Mouse (Mus musculus) monocyte, adult 2 months (primary cell): Measurements from ENCODE around the gene Tom1l2.

ENCODE experiments used
- DNase-seq, 2 experiments: peaks; one replicate each; pipeline ENCODE4 v3.0.0; 2022; ENCODE audit warnings: low spot score in 2 of 2, low read depth in 1 of 2

Tom1l2 gene

GRCm38 (mm10) chr11:60352559-60353411 is at the start of gene Tom1l2, which contains the start of gene Drc3:
Tom1l2 (minus strand) TSS chr11:60352905.
Drc3 (plus strand) TSS chr11:60353329.
- DNase-seq = peak; percentile 97 to 99

DNA sequence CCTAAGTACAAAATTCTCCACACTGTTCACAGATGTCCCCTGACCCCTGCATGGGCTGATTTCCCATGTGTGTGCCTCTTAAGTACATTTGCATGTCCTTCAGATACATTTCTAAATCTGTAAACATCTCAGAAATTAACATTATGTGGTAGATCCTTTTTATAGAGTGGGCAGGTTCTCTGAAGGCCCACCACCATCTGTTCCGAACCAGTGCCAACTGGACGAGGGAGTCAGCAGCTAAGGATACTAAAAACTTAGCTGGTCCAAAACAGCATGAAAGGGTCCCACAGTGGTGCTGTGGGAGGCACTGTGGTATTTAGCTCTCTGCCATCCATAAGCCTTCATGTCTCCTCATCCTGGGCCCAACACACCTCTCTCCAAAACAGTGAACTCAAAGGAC is 44.5 kb upstream of the Tom1l2 start:
- DNase-seq = no peak

DNA sequence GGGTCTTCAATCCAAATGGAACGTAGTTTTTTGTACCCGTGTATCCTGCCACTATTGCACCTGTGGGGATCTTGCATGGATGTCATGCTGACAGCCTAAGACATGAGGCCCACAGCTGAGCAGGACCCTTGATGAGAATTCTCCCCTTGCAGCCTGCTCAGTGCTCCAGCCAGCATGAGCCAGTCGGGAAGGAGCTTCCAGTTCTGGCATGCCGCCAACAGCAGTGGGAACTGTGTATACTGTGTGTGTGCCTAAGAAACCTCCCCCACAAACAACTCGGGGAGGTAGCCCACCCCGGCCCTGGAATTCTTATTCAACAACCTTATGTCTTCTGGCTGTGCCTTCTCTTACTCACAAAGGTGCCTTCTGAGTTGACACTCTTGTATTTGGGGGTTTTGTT is 43.8 kb upstream of the Tom1l2 start:
- no peak for DNase-seq

- DNase-seq = no peak
These were observed 38.6 kb upstream of the Tom1l2 start for GRCm38 (mm10) chr11:60391346-60391745.

DNA sequence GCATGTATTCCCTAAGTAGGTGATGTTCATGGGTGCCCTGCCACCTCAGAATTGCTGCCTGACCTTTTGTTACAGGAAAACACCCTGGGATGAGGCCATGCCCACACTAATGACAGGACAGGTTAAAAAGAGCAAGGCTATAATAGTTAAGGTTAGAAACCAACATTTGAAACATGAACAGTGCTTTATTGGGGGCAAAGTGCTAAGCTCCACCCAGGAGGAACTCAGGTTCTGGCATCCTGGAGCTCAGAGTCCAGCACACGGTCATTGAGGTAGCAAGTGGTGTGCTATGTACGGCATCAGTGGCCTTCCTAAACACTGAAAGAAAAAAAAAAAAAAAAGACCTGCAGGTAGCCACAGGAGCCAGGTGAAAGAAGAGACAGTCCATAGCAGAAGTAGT is 35.2 kb upstream of the Tom1l2 start:
- DNase-seq = no peak

DNA sequence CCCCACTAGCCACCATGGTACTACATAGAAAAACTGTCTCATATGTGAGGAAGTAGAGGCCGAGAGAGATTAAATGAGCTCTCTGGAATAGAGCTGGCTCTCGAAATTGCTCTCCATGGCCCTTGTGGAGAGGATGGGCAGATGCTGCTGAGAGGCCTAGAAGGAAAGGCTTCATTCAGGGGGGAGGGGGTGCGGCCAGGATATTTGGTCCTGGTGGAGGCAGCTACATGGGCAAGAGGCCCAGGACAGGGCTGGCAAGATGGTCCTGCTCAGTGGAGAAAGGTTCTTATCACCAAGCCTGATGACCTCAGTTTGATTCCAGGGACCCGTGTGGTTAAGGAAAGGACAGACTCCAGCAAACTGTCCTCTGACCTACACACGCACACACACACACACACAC is 33.2 kb upstream of the Tom1l2 start:
- no peak for DNase-seq

- no peak for DNase-seq
These were observed 32.2 kb upstream of the Tom1l2 start for GRCm38 (mm10) chr11:60384762-60385421.

GRCm38 (mm10) chr11:60383518-60383917 is 30.8 kb upstream of the Tom1l2 start:
- DNase-seq = no peak

- DNase-seq = no peak
These were observed 21.8 kb upstream of the Tom1l2 start for GRCm38 (mm10) chr11:60374481-60374880.

DNA sequence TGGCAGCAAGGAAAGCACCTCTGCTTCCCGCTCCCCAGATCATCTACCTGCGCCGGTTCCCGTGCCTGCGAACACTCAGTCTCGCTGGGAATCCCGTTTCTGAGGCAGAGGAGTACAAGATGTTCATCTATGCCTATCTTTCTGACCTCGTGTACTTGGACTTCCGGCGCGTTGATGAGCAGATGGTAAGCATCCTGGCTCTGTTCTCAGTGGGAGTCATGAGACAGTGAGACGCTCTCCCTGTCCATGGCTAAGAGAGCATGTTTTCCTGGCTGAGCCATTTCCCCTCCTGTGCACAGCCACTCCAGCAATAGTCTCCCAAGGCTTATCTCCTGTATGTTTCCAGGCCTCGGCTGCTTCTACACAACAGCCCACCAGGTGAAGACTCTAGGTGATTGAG is 17.7 kb upstream of the Tom1l2 start:
- DNase-seq = no peak

- no peak for DNase-seq
These were observed 16.7 kb upstream of the Tom1l2 start for GRCm38 (mm10) chr11:60369448-60369847.

DNA sequence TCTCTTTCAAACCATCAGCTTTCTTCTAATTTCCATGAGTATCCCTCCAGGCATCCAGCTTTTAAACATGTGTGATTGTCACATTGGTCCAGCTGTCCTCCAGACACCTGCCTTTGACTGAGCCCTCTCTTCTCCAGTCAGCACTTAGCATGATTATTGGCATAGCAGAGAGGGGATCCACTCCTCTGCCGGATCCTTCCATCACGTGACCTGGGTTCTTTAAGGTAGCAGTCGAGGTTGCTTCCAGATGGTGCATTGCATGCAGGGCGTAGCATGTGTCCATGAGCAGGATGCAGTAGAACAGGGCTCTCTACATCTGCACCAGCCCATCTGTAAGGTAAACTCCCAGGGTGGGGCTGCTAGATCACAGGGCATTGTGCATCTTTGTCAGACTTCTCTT is 16.2 kb upstream of the Tom1l2 start:
- no peak for DNase-seq

DNA sequence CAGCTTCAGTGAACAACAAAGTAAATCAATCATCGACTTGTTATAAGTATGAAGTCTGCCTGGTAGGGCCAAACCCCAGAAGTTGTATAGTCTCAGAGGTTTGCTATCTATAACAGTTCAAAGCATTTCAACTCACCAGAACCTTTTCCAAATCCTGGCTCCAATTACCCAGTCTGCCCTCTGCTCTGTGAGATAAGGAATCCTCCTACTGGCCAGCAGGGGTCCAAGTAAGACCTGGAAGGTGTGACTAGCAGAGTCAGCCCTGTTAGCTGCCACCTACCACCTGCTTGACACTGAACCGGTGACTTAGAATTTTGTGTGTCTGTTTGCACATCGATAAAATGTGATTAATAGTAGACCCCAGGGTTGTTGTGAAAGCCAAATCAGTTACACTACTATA is 14.6 kb upstream of the Tom1l2 start:
- DNase-seq = no peak

GRCm38 (mm10) chr11:60366239-60367019 is 13.7 kb upstream of the Tom1l2 start:
- no peak for DNase-seq

DNA sequence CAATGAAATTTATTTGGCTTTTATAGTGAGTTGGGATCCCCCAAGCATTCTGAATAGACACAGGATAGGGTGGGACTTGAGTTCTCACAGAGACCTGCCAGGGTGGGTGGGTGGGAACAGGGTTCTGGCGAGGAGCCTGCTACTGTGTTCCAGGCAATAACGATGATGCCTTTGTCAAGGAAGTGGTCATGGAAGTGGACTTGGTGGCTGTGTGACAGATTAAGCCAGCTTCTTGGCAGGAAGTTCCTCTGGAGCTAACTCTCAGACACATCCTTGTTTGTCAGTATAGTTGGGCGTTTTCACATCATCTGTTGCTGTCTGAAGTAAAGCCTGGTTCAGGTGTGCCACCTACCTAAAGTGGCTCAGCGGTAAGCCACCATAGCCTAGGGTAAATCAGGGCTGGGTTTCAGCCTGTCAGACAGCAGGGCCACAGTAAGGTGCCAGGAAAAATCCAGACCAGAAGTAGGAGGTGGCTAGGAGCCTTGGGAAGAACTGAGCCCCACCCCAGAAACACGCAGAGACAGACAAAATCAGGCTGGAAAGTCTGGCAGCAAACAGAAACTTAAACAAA is 8.0 kb upstream of the Tom1l2 start:
- DNase-seq = no peak

- DNase-seq = no peak
These were observed 7.2 kb upstream of the Tom1l2 start for GRCm38 (mm10) chr11:60359936-60360335.

DNA sequence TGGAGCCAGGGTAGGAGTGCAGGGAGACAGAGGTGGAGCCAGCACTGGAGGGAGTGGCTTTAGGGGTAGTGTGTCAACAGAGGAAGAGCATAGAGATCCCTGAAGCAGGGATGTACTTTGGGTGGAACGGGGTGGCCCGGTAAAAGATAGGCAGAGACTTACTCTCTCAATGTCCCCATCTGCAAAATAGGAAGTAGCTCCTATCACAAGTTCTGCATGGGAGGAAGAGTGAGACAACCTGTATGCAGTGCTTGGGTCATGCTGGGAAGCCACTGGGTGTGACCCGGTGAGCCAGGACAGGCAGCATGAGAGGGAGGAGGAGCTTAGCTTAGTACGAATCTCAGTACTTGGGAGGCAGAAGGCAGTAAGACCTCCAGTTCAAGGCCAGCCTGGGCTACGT is 6.4 kb upstream of the Tom1l2 start:
- no peak for DNase-seq

DNA sequence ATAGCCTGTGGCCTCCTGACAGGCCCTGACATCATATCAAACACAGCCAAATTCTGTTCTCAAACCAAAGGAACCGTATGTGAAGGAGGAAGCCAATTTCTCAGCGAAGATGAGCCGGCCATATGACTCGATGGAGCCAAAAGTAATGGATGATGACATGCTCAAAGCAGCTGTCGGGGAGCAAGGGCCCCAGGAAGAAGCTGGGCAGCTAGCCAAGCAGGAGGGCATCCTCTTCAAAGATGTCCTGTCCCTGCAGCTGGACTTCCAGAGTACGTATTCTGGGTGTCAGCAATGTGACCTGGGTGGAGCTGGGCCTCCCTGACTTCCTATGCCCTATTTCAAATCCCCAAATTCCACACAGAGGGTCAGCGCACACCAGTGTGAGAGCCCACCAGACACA is 5.8 kb upstream of the Tom1l2 start:
- no peak for DNase-seq

- no peak for DNase-seq
These were observed 4.4 kb upstream of the Tom1l2 start for GRCm38 (mm10) chr11:60357116-60357515.

DNA sequence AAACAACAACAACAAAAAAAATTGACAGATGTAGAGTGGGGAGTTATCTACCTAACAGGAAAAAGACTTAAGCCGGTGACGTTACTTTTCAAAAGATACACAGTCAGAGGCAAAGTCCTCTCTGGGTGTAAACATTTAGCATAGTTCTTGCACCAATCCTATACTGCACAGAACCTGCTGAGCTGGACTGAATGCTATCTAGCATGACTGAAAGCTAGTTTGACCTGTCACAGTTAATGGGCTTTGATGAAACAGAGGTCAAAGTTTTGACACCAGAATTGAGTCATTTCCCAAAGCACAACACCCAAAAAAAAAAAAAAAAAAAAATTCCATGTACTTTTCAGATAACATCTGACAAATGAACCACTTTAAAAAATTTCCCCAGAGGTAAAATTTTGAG is 3.2 kb upstream of the Tom1l2 start:
- DNase-seq = no peak

DNA sequence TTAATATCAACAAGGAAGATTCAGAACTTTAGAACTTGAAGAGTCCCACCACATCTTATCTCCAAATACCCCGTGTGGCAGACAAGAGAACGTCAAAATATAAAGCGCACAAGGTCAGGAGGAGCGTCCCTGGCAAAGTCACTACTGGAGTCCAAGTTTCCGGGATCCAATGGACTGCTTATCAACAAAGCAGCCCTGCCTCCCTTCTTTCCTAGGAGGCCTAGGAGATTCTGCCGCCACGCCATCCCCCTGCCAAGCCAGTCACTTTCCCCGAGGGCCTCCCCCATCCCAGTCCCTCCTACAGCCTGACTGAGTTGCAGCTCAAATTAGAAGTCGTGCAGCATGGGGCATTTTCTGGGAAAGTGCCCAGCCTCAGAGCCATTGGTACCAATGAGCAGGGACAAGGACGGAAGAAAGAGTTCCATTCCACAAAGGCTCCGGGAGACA is 757 bp downstream of the Tom1l2 start:
- no peak for DNase-seq
